Mouse (Mus musculus) leukemia stem cell, adult 10-12 weeks (primary cell): ENCODE data around the gene Pcyt1b. TPM values are rescaled to one million over a fixed set of nuclear protein-coding genes. Genes with fewer than 3 reads are reported as not detected.

ENCODE experiments used
- polyA plus RNA-seq: library from polyadenylated mRNA; stranded (reverse); fragments of >175 nt; gene quantifications from 2 replicates; pipeline ENCODE4 v1.2.3, GENCODE M21; 2012; ENCODE audit warnings: low replicate concordance

The Pcyt1b gene
- polyA plus RNA-seq = 1.3 and 10.6 TPM in 2 replicates

GRCm38 (mm10) chrX:93654218-93655002 is at the start of gene Pcyt1b:
Gene Pcyt1b (plus strand): TSS chrX:93654863.

GRCm38 (mm10) chrX:93631657-93632449 is 22.8 kb upstream of the Pcyt1b start, which contains the start of gene Pola1:
Gene Pola1 (minus strand): TSS chrX:93632155.

Other genes with a start within 250 kb of the Pcyt1b start
- gene Pola1, start 22.7 kb upstream of the Pcyt1b start, polyA plus RNA-seq = 0.51 and 9.1 TPM in 2 replicates
- gene Pdk3, start 177.3 kb downstream of the Pcyt1b start, polyA plus RNA-seq = 8.4 and 18.3 TPM in 2 replicates